In the genomic region with DNA sequence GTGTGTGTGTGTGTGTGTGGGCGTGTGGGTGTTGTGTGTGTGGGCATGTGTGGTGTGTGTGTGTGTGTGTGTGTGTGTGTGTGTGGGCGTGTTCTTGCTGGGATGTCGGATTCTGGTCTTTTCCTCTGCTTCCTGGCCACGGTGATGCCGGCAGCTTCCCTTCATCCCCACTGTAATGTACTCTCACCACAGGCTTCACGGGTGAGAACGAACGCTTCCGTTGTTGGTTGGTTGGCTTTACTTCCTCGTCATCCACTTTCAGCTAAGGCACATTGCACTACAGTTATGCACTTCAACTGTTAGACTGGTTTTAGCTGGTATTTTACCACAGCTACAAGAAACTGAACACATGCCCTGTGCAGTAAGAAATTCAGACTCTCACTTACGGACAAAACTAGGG, we compare ENCODE assay signal across 22 mouse cellular contexts.
"Had no signal": no experiment of that assay in that cellular context is flagged by ENCODE, and none has a peak within 500 bp of the region (broad histone marks: within the 10 kb centered on the region; RNA-seq: fewer than 3 reads in every experiment).

No protein-coding gene starts in this region.

- H3K4me3 ChIP-seq: limb, embryonic 12.5 days; limb, embryonic 15.5 days; lung, embryonic 15.5 days; midbrain, embryonic 12.5 days; midbrain, embryonic 15.5 days; myocyte; neural tube, embryonic 12.5 days; neural tube, embryonic 15.5 days; stomach, embryonic 15.5 days had no signal

- H3K27me3 ChIP-seq: limb, embryonic 12.5 days; limb, embryonic 15.5 days; lung, embryonic 15.5 days; midbrain, embryonic 12.5 days; midbrain, embryonic 15.5 days; neural tube, embryonic 12.5 days; neural tube, embryonic 15.5 days; stomach, embryonic 15.5 days had no signal

- H3K9me3 ChIP-seq: limb, embryonic 12.5 days; limb, embryonic 15.5 days; lung, embryonic 15.5 days; midbrain, embryonic 12.5 days; midbrain, embryonic 15.5 days; neural tube, embryonic 12.5 days; neural tube, embryonic 15.5 days; stomach, embryonic 15.5 days had no signal

- ATAC-seq: intestine, postnatal 0 days; liver, postnatal 0 days; midbrain, embryonic 15.5 days had no signal

- H3K4me2 ChIP-seq: limb, embryonic 12.5 days; limb, embryonic 15.5 days; liver, embryonic 11.5 days; lung, embryonic 15.5 days; midbrain, embryonic 12.5 days; midbrain, embryonic 15.5 days; neural tube, embryonic 12.5 days; neural tube, embryonic 15.5 days; stomach, embryonic 15.5 days had no signal

- H3K9ac ChIP-seq: limb, embryonic 12.5 days; limb, embryonic 15.5 days; liver, embryonic 14.5 days; liver, postnatal 0 days; lung, embryonic 15.5 days; midbrain, embryonic 12.5 days; midbrain, embryonic 15.5 days; neural tube, embryonic 12.5 days; neural tube, embryonic 15.5 days; stomach, embryonic 15.5 days had no signal

- H3K27ac ChIP-seq: limb, embryonic 12.5 days; limb, embryonic 15.5 days; liver, embryonic 14.5 days; lung, embryonic 15.5 days; midbrain, embryonic 12.5 days; midbrain, embryonic 15.5 days; neural tube, embryonic 12.5 days; neural tube, embryonic 15.5 days; stomach, embryonic 15.5 days had no signal

- DNase-seq: kidney, adult 2 months; kidney, postnatal 14 days; kidney, postnatal 4 days; left cerebral cortex, postnatal 4 days; liver, postnatal 0 days; lung, postnatal 10 days; lung, postnatal 36 days; retina, postnatal 1 day; right cerebral cortex, postnatal 25 days; thymus, postnatal 25 days had no signal

- H3K4me1 ChIP-seq: limb, embryonic 12.5 days; limb, embryonic 15.5 days; lung, embryonic 15.5 days; midbrain, embryonic 12.5 days; midbrain, embryonic 15.5 days; neural tube, embryonic 12.5 days; neural tube, embryonic 15.5 days; stomach, embryonic 15.5 days had no signal
